Mouse (Mus musculus): ENCODE data around the gene Edaradd. TPM values are rescaled to one million over a fixed set of nuclear protein-coding genes. Genes with fewer than 3 reads are reported as not detected.

Edaradd gene
- total RNA-seq (2014; rRNA removed) (1.5 TPM in 2 replicates), polyA plus RNA-seq (2015; fragmentation: Nextera tagmentation; extraction: Ambion mirVana) (1.2 TPM in 2 replicates)

DNA sequence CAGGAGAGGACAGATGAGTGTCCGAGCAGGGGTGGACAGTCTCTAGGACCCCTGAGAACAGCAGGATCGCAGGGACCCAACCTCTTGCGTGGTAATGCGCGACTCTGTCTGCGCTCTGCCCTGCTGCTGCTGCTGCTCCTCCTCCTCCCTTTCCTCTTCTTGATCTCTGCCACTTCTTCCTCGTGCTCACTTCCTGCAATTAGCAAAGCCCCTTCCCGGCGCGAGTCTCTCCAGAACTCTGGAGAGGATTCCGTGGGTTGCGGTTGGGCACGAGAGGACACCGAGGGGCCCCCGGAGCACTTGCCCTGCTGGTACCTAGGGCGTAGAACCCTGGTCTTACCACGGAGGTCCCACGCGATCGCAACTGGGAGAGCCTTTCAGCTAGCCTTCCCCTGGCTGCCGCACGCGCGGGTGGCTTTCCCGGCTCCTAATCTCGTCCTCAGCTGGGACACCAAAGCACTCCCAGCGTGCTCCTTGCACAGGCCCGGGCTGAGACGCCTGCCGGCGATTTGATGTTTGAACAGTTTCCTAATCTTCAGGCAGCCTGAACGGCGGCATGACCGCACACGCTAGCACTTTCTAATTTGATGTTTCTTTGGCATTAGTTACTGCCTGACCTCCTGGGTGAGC is at the start of gene Edaradd:
Gene Edaradd, minus strand, starts transcription at position 484 of the 630 bp plus-strand sequence.
- peak; percentile 72 for DNase-seq (ENCODE audit: low spot score)
- H3K9me3 ChIP-seq (ENCODE audit: low read length) = no peaks in the 10 kb centered on the region
- peak; percentile 58 for TF ChIP-seq CTCF (IDR thresholded peaks at IDR 0.05; ENCODE audit: low read depth)
- H3K9ac ChIP-seq (replicated peaks; ENCODE audit: low read length) = peak within 1 kb of the TSS; percentile 53
- H3K36me3 ChIP-seq (ENCODE audit: insufficient read depth, low read length) = no peaks in the 10 kb centered on the region
- no peak within 1 kb of the TSS for H3K27ac ChIP-seq
- peak within 1 kb of the TSS; percentile 99 for H3K4me2 ChIP-seq (ENCODE audit: low read depth, low read length)
- peak; percentile 79 for ATAC-seq
- H3K4me3 ChIP-seq (ENCODE audit: low read length) = peak within 1 kb of the TSS; percentile 58
- no peaks in the 10 kb centered on the region for H3K4me1 ChIP-seq (ENCODE audit: insufficient read depth, low read length)
- no peaks in the 10 kb centered on the region for H3K27me3 ChIP-seq (ENCODE audit: insufficient read depth, low read length)
- under 1% methylated on average over 35 of the region's 35 CpGs for WGBS

GRCm38 (mm10) chr13:12569741-12570140 is 49.5 kb upstream of the Edaradd start:
- Histone ChIP-seq H3K4me3 (ENCODE audit: low read length) (no peak overlapping the region), H3K4me1 (ENCODE audit: insufficient read depth, low read length) (0 out of 2 replicates have a peak, but pooled peaks cover 3% of the 10 kb centered on the region), H3K9me3 (ENCODE audit: low read length) (no peaks in the 10 kb centered on the region), H3K36me3 (ENCODE audit: insufficient read depth, low read length) (no peaks in the 10 kb centered on the region), H3K9ac (replicated peaks; ENCODE audit: low read length) (no peak overlapping the region), H3K4me2 (ENCODE audit: low read depth, low read length) (no peak overlapping the region), H3K27ac (no peak overlapping the region), H3K27me3 (ENCODE audit: insufficient read depth, low read length) (no peaks in the 10 kb centered on the region)
- TF ChIP-seq CTCF (IDR thresholded peaks at IDR 0.05; ENCODE audit: low read depth) = no peak
- WGBS = 74% methylated on average over 7 of the region's 7 CpGs
- DNase-seq (ENCODE audit: low spot score) (no peak), ATAC-seq (no peak)

DNA sequence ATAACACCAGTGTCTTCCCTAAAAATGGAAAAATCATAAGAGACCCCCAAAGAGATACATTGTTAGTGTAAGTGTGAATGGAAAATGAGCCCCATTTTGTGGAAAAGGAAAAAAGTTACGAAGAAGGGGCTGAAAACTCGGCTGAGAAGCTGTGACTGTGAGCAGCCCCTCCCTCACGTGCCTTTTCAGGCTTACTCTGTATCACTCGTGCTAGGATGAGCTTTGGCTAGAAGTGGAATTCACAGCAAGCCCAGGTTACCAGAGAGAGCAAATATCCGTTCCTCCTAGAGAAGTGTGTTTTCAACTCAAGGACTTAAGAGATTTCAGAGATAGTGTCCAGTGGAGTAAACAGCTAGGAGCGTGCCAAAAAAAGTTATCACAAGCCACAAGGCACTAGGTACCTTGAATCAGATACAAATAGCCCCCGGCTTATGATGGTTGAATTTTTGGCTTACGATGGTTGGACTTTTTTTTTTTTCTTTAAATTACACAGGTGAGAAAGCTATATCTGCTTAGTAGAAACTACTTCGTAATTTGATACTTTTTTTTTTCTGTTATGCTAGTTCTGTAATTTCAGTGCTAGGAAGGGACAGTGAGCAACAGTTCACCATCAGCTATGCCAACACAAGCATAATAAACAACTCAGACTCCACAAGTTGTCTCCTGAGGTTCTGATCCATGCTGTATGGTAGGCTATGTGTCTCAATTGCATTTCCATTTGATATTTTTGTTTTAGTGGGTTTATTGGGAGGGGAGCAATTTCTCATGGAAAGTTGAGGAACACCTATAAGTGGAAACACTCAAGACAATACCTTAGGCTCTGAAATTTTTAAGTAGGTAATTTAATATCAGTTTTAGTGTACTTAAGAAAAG is 48.6 kb upstream of the Edaradd start:
- Histone ChIP-seq H3K9ac (replicated peaks; ENCODE audit: low read length) (no peak overlapping the region), H3K4me2 (ENCODE audit: low read depth, low read length) (no peak overlapping the region), H3K4me1 (ENCODE audit: insufficient read depth, low read length) (0 out of 2 replicates have a peak, but pooled peaks cover 3% of the 10 kb centered on the region), H3K27me3 (ENCODE audit: insufficient read depth, low read length) (no peaks in the 10 kb centered on the region), H3K27ac (no peak overlapping the region), H3K4me3 (ENCODE audit: low read length) (no peak overlapping the region), H3K36me3 (ENCODE audit: insufficient read depth, low read length) (no peaks in the 10 kb centered on the region), H3K9me3 (ENCODE audit: low read length) (no peaks in the 10 kb centered on the region)
- ATAC-seq (no peak), DNase-seq (ENCODE audit: low spot score) (no peak)
- TF ChIP-seq CTCF (IDR thresholded peaks at IDR 0.05; ENCODE audit: low read depth) = no peak
- 70% methylated on average over 9 of the region's 9 CpGs for WGBS

DNA sequence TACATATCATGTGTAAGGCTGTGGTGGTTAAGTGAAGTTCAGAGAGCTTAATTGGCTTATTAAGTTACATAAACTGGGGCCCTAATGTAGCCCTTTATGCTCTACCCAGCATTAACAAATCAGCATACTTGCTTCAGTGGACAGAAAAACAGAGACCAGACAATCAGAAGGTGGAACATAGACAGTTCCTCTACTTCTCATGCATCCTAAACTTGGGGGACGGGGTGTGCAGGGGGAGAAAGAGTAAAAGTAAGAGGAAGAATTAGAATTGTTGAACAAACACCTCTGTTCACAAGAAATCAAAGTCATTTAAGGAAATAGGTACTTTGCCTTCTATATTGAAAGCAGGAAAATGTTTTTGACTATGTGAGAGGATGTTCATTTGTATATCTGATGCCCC is 47.7 kb upstream of the Edaradd start:
- TF ChIP-seq CTCF (IDR thresholded peaks at IDR 0.05; ENCODE audit: low read depth) = no peak
- Histone ChIP-seq H3K9me3 (ENCODE audit: low read length) (no peaks in the 10 kb centered on the region), H3K4me3 (ENCODE audit: low read length) (no peak overlapping the region), H3K4me1 (ENCODE audit: insufficient read depth, low read length) (0 out of 2 replicates have a peak, but pooled peaks cover 3% of the 10 kb centered on the region), H3K36me3 (ENCODE audit: insufficient read depth, low read length) (no peaks in the 10 kb centered on the region), H3K27me3 (ENCODE audit: insufficient read depth, low read length) (no peaks in the 10 kb centered on the region), H3K27ac (no peak overlapping the region), H3K9ac (replicated peaks; ENCODE audit: low read length) (no peak overlapping the region), H3K4me2 (ENCODE audit: low read depth, low read length) (no peak overlapping the region)
- no peak for DNase-seq (ENCODE audit: low spot score)
- WGBS = 84% methylated on average over 1 of the region's 1 CpGs
- no peak for ATAC-seq

GRCm38 (mm10) chr13:12565621-12566390 is 45.6 kb upstream of the Edaradd start, which contains the start of gene Ero1lb:
Ero1lb (plus strand) TSS chr13:12565874.
- peak within 1 kb of the TSS; percentile 54 for H3K9ac ChIP-seq (replicated peaks; ENCODE audit: low read length)
- TF ChIP-seq CTCF (IDR thresholded peaks at IDR 0.05; ENCODE audit: low read depth) = no peak; the same call in none of the 2 replicates
- peak within 1 kb of the TSS; percentile 68 for H3K4me3 ChIP-seq (ENCODE audit: low read length)
- peak within 1 kb of the TSS; percentile 59; the same call in 1 of the 2 replicates for H3K27ac ChIP-seq
- 0 out of 2 replicates have a peak, but pooled peaks cover 3% of the 10 kb centered on the region for H3K4me1 ChIP-seq (ENCODE audit: insufficient read depth, low read length)
- H3K4me2 ChIP-seq (ENCODE audit: low read depth, low read length) = peak within 1 kb of the TSS; percentile 77
- peak; percentile 99 for DNase-seq (ENCODE audit: low spot score)
- ATAC-seq = peak; percentile 98
- under 1% methylated on average over 73 of the region's 73 CpGs for WGBS
- no peaks in the 10 kb centered on the region for H3K36me3 ChIP-seq (ENCODE audit: insufficient read depth, low read length)
- H3K27me3 ChIP-seq (ENCODE audit: insufficient read depth, low read length) = no peaks in the 10 kb centered on the region
- no peaks in the 10 kb centered on the region for H3K9me3 ChIP-seq (ENCODE audit: low read length)

- Histone ChIP-seq H3K4me3 (ENCODE audit: low read length) (no peak overlapping the region), H3K36me3 (ENCODE audit: insufficient read depth, low read length) (no peaks in the 10 kb centered on the region)
Observed at GRCm38 (mm10) chr13:12562256-12562655, 42.0 kb upstream of the Edaradd start.

More at GRCm38 (mm10) chr13:12562256-12562655, 42.0 kb upstream of the Edaradd start:
- Histone ChIP-seq H3K9ac (replicated peaks; ENCODE audit: low read length) (no peak overlapping the region), H3K4me2 (ENCODE audit: low read depth, low read length) (no peak overlapping the region), H3K27me3 (ENCODE audit: insufficient read depth, low read length) (no peaks in the 10 kb centered on the region), H3K4me1 (ENCODE audit: insufficient read depth, low read length) (0 out of 2 replicates have a peak, but pooled peaks cover 3% of the 10 kb centered on the region), H3K9me3 (ENCODE audit: low read length) (no peaks in the 10 kb centered on the region), H3K27ac (no peak overlapping the region)
- 86% methylated on average over 4 of the region's 4 CpGs for WGBS
- ATAC-seq (no peak), DNase-seq (ENCODE audit: low spot score) (no peak)
- TF ChIP-seq CTCF (IDR thresholded peaks at IDR 0.05; ENCODE audit: low read depth) = no peak

Measured in hindbrain, postnatal 0 days (tissue).